Mouse (Mus musculus) thymus, postnatal 25 days (tissue): ENCODE results near the gene Fsip1.
A peak's percentile ranks its signal among the peaks of the same experiment; 100 is the strongest.

ENCODE experiments used
- DNase-seq: peaks from one replicate; pipeline ENCODE4 v3.0.0; 2022

The Fsip1 gene

DNA sequence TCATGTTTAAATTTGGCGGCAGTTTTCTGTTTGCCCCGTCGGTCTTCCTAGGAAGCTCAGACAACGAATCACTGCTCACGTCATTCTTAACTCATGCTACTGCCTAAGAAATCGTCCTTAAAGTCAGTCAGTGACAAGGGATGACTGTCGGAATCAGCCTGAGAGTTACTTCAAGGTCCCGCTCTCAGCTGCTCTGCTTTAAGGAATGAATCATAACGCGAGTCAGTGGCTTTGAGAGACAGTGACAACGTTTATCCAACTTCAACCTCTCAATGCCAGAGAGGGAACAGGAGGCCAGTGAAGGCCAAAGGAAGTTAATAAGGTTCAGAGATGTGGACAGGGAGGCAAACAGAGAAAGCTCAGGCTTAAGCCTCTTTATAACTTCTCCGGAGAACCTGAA is 7.8 kb downstream of the Fsip1 start:
- no peak for DNase-seq

DNA sequence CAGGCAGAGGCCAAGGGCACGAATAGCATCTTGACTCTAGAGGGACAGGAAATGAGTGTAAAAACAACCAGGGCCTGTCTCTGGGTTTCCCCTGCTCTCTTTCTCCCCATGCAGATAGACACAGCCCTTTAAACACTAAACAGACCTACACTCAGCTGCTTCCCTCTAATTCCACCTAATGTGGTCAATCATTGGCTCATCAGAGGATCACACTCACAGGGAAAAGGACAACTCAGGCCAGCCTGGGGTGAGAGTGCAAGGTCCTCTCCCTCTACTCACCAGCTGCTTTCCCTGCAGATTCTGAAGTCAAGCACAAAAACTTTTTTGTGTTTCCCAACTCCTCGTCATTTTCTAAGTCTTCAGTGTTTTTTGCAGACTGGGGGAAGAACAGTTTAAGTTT is 8.8 kb downstream of the Fsip1 start:
- no peak for DNase-seq

DNA sequence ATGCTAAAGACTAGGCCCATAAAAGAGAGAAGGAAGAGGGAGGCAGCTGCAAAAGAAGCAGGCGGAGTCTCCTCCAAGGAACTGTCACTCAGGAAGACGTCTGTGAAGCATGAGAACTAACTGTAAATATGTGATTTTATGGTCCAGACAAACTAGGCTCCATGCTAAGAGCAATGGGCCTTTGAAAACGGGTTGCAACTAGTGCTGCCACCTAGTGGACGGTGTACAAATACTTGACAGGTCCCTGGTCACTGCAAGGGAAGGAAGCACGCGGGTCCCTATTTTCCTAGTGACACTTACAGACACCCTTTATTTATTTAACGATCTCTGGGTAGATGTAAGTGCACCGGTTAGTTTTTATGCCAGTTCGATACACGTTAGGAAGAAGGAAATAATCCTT is 10.9 kb downstream of the Fsip1 start:
- peak; percentile 66 for DNase-seq

DNA sequence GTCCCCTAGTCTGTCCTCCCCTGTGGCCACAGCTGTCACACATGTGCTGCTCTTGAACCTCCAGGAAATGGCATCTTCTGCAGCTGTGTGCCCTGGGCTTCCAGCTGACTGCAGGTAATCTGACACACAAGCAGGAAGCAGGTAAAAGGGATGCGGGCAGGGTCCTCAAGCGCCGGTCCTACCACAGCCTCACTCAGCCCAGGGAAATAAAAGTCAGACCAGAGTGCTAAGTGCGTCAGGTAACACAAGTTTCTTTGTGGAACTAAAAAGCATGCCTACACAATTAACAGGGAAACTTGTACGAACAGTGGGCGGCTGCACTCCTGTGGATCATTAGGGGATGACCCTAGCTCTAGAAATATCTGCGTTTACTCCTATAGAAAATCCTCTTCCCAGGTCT is 20.6 kb downstream of the Fsip1 start:
- no peak for DNase-seq

DNA sequence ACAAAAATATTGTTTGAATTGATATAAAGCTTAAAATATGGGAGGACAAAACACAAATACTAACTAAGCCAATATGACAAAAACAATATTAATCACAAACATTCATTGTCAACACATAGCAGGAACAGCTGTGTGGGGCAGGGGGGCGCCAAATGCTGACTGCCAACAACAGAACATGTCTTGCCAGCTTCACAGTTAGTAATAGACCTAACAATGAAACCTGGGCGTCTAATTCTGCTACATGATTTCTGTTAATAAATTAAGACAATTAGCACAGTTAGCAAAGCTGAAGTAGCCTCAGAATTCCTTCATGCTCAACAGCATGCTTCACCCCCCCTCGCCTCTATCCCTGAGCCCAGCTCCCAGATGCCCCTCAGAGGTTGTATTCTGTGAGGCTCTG is 21.2 kb downstream of the Fsip1 start:
- no peak for DNase-seq

DNA sequence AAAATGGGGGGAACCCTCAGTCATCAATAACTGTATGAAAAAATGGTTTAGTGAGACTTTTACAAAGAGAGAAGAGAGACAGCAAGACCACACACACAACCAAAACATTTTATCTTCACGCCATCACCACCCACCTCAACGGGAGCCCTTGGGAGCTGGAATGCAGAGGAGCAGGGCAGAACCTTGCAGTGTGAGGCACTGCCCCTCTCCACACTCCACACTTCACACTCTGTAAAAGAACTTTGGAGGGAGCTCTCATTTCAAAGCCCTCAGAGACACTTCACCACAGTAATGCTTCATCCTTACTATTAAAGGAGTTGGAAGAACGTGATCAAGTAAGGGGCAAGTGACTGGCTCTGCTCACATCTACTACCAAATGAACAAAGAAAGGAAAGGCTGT is 26.2 kb downstream of the Fsip1 start:
- DNase-seq = no peak

DNA sequence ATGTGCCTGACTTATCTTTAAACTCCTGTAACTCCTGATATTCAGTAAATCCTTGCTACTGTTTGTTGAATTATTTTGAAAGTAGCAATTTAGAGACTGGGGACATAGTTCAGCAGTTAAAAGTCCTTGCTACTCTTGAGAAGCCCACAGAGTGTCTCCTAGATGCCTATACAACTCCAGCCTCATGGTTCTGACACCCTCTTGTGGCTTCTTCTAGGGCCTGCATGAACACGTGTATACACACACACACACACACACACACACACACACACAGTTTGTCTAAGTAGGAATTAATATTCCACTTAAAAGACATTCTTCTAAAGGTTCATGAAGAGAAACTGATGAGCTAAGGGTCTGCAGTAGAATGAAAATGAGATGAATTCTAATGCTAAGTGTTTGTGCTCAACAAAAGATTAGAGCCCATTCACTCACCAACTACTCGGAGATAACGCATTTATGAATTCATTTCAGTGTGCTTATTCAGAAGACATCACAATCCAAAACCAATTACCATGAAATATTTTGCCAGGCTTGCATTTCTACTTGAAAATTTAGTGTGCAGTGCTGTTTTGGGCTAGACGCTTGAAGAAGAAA is 28.2 kb downstream of the Fsip1 start:
- DNase-seq = no peak

DNA sequence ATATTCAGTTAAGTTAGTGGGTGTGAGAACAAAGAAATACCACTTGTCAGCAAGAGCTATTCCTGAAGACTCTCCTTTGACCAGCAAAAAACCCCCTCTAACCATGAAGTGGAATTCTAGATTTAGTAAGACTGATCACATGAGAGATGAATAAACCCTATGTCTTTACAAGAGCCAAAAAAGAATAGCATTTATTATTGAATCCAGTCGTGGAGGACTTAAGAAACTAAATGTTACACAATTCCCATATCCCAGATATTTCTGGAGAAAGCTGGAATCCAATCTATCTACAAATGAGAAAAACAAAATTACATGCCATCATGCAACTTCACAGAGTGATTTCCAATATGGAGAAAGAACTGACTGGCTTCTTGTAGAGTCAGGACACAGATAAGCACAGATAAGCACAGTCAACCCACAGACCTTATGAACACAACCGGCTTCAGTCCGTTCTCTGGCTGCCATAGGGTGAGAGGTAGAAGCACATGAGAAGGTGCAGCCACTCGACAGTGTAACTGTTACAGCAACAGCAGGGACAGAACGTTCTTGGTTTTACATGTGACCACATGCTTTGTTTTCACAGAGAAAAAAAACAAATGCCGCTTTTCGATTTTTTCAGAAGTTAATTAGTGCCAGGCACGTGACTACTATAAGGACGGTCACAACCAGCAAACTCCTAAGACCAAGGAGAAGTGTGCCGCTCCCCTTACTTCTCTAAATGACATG is 31.3 kb downstream of the Fsip1 start:
- DNase-seq = no peak

DNA sequence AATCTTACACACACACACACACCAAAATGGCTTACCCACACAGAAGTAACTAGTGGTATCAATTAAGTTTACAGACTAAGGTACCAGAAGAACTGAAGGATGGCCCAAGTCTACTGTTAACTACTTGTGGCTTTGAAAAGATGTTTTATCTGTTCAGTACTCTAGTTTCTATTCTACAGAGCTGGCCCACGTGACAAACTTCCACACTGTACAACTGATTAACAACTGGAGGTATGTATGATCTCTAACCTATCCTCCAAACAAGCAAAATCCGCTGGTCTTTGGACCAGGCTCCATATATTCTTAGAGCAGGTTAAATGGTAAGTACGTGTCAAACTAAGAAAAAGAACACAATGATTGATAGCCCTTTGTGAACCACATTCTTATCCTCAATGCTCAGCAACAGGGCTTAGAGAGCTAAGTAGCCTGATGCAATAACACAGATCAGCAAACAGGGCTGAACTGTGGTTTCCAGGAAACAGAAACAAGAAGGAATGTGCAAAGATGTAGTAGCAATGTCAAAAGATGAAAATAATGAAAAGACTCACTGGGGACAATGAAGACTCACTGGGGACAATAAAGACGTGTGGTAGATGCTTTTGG is 38.7 kb downstream of the Fsip1 start:
- no peak for DNase-seq

DNA sequence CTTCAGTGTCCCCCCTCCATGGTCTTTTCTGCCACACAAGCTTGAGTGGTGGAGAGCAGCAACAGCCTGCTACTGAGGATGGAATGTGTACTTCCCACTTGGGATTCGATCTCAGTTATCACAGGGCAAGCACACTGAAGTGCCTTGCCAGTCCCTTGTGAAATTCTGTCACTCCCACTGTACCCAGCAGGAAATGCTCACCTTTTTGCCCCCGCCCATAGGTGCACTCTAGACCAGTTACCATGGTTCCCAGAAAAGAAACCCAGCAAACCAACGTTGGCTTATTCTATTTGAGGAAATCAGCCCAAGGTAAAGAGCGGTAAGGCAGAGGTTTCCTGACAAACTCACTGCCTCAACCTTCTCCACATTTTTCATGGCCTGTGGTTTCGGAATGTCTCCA is 47.1 kb downstream of the Fsip1 start:
- DNase-seq = no peak

DNA sequence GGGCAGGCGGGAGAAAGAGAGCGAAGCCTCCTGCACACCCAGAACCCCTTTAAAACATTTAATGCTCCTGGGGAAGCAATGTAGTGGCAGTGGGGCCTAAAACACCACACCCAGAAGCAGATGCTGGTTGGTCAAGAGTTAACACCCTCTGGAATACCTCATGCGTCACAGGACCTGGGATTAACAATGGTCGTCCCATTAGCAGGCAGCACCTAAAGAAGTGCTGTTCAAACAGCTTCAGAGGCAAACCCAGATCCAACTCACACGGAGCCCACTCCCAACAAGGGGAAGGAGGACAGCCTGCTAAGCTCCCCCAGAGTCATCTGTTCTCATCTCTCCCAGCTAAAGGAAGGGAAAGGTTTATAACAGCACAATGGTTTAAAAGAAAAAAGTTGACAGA is 48.1 kb downstream of the Fsip1 start:
- no peak for DNase-seq

DNA sequence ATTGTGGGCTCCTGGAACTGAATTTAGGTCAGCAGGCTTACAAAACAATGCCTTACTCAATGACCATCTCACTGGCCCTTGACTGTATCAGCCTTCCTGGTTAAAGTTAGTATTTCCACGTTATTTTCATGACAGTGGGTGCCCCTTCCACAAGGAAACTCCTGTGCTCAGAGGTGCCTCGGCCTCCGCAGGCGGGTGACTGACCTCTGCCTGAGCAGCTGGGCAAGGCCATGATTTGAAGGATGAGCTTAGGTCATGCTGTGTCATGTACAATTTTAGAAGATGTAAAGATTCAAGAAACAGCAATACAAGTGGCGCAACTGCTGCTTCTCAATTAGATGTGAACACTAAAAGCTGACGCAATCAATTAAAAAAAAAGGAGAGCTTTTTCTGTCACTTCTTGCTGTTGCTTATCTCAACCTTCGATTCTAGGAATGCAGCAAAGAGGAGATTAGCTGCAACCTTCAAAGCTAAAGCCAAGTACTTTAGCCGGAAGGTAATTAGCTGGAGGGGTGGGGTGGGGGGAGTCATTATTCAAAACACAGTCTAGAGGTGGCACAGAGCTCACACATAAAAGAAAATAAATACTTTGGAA is 50.7 kb downstream of the Fsip1 start:
- DNase-seq = no peak

DNA sequence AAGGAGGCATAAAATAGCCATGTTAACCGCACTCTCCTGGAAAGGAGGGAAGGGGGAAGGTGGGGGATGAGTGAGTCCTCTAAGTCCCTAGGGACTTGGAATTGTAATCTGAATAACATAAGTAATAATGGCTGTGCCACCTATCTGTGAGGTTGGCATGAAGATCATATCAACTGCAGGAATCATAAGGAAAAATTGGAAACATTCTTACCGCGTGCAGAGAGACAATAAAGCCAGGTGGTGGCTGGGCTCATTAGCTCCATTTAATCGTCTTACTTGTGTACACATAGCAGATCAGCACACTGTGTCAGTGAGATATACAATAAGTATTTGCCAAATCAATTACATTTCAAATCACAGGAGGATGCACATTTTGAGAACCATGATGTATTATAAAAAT is 52.1 kb downstream of the Fsip1 start:
- DNase-seq = no peak

DNA sequence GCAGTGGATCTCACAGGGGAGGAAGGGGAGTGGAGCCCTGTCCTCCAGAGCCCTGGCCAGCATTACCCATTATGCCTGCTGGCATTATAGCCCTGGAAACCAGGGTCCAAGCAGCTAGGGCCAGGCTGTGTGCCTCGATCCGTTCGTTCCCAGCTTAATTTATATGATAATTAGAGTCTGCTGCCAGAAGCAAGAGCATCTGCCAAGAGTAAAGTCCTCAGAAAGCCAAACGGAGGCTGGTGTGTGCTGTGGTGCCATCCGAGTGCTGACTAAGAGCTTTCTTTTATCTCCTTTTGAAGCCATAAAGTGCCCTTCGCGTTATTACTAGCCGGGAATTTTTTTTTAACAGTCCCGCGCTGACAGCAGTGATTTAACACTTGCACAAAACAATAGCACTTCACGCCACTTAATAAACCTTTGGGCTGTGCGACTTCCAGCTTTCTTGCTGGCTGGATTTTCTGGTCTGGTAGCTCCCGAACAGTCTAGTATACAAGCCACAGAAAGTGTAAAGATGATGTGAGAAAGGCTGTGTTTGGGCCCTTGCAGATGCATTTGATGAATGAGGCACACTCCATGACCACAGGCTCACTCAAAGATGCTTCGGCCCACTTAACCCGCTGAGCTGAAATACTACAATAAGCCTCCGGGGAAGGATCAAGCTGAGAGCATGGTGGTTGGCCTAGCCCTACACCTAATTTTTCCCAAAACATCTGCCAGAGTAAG is 52.9 kb downstream of the Fsip1 start:
- DNase-seq = no peak

DNA sequence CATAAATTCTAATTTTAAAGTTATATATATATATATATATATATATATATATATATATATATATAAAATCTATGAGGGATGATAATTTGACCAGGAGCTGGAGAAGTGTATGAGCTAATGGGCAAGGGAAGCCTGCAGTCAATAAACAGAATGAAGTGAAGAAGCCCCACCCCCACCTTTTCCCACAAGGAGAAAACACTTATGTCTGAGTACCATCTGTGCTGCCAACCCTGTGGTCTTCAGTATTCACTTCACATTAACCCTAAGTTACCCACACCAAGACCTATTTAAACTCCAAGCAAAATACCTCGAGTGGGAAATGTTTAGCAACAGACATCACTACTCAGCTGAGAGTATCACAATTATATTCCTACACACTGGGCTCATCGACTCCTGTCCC is 53.8 kb downstream of the Fsip1 start:
- no peak for DNase-seq

DNA sequence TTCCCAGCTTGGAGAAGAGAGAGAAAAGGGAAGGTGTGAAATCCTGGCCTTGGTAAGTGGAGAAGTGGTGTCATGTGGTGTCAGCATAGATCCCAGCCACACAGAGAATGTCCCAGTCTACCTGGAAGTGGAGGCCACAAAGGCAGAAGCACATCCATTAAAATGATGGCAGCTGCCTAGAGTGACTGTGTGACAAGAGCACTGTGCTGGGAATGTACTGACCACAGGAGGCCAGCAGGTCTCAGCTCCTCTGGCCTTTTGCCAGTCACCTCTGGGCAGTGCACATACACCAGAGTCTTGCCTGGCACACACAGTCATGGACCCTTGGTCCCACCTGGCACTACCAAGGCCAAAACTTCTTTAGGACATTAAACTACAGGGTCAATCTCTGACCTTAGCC is 54.8 kb downstream of the Fsip1 start:
- DNase-seq = no peak

DNA sequence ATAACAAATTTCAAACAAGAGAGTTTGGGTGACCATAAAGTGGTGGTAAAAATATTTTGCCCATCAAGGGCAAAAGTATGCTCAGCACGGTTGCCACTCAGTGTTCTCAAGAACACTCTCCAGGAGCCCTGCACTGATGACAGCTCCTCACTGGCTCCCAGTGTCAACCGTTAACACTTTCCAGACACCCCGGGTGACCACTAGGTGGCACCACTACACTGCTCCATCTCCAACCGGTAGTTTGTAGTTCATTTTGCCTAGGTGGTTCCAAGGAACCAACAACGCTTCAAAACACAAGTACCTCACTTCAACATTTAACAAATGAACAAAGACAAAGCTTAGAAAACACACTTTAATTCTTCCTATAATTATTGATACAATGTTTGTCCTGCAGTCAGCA is 56.9 kb downstream of the Fsip1 start:
- DNase-seq = peak; percentile 64

DNA sequence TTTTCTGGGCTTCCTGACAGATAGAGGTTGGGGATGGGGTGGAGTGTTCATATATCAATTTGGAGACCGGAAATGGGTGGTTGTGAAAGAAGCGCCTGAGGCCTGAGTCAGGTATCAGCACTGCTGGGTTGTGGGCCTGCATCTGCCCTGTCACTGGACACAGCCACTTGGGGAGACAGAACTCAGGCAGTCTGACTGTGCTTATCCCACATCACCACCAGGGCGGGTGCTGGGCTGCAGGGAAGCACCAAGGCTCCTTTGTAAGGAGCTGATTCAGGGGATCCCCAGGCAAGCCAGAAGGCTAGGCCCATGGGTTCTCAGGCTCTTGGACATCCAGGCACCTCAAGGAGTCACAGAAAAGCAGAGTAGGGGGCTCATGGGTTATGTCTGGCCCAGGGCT is 59.8 kb downstream of the Fsip1 start:
- DNase-seq = no peak

DNA sequence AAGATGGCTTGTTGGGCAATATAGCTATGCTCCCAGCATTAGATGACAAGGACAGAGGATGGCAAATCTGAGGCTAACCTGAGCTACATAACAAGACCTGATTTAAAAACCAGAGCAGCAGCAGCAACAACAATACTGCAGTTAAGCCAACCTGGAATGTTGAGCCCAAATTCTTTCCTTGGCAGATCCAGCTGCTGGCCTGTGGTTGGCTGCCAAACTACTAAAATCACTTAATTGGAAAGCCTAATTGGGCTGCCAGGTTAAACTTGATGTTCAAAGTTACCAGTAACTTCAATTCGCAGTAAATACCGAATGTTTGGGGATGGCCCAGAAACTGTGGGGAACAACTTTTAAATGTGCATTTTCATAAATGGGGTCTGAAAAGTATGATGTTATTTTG is 74.6 kb downstream of the Fsip1 start:
- DNase-seq = no peak

DNA sequence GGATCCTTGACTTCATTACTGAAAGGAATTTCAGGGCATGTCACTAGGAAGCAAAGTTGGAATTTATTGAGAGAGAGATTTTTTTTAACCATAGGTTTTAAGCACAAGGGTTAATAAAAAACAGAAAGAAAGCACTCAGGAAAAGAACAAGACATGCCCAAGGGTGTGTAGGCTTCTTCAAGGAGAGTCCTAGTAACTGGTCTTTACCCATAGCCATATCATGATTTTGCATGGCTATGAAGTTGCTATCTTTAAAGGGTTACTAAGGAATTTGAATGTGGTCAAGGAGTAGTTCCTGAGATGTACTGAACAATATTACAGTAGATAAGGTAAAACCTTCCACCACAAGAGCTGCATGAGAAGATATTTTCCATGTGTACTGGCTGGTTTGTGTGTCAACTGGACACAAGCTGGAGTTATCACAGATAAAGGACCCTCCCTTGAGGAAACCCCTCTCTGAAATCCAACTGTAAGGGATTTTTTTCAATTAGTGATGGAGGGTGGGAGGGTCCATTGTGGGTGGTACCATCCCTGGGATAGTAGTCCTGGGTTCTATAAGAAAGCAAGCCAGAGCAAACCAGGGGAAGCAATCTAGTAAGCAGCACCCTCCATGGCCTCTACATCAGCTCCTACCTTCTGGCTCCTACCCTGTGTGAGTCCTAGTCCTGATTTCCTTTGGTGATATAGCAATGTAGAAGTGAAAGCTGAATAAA is 76.7 kb downstream of the Fsip1 start:
- DNase-seq = no peak

DNA sequence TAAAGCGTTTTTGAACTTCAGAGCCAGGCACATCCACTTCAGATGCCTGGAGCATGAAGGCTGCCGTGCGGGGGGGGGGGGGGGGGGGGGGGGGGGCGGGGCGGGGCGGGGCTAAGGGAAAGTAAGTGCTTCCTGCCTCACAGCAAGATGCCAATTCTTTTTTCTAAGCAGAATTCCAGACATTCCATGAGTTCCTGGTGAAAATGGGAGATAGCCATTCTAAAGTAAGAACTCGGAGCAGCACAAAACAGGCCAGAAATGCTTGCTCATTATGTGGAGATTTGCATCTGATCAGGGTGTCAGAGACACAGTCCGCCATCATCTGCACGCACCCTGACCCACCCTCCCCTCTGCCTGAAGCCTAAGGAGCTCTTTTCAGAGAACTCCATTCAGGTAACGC is 77.3 kb downstream of the Fsip1 start:
- no peak for DNase-seq

DNA sequence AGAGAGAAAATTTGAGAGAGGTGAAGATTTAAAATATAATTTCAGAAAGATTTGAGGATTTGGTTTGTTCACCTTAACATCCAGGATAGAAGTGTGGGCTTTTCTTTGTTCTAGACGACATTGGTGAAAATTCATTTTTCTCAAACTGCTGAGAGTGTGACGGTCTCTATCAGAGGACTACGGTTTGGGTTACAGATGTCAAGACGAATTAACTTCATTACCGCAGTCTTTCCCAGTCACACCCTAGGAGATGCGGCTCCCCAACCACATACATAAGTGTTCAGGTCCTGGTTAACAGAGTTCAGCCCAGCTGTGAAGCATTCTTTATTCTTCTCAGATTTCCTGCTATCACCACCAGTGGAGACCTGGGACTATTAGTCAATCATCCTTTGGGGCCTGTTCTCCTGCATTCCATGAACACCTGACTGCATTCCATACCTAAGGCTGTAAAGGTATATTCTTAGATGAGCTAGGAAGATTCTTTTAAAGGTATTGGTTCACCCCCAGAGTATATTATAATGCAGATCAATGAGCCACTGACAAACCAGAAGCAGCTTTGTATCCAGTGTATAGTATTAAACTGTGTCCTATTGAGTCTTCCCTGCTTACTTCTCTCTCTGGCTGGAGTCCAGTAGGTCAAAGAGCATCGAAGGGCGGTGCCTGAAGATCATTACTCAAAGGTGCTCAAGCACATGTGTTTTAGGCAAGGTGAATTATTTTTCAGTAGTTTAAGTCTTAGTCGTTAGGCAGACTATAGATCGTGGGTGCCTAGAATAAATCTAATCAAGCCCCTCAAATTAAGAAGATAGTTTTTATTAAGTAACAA is 82.0 kb downstream of the Fsip1 start:
- DNase-seq = no peak
